Mouse (Mus musculus) heart, embryonic 16.5 days (tissue): ENCODE data around the gene Gm38392. TPM values are rescaled to one million over a fixed set of nuclear protein-coding genes. Genes with fewer than 3 reads are reported as not detected.
"Not testable (repeated sequence)": the region's sequence is repeated elsewhere in the genome, so short reads cannot be mapped to it uniquely, and the experiment has no call there.

Experiments
- ATAC-seq: fragments of 200-750 bp; cut with Nextera tagmentation; replicated peaks from 2 replicates; pipeline ENCODE4 v1.8.0; 2017; ENCODE audit warnings: moderate number of reproducible peaks; ENCODE audit not compliant: insufficient read depth, low FRiP score; ENCODE audit errors: extremely low read depth
- H3K27ac ChIP-seq: fragments of 300-500 bp; sonication (generic); 2 replicates; pipeline ENCODE4 v1.5.1; 2014; ENCODE audit warnings: mild to moderate bottlenecking, low read length, control low read depth, moderate library complexity
- H3K27me3 ChIP-seq: fragments of 300-500 bp; sonication (generic); 2 replicates; pipeline ENCODE4 v1.6.1; 2014; ENCODE audit warnings: low read length, mixed read lengths; ENCODE audit not compliant: control insufficient read depth, insufficient read depth
- H3K36me3 ChIP-seq: fragments of 300-500 bp; sonication (generic); 2 replicates; pipeline ENCODE4 v1.6.1; 2014; ENCODE audit not compliant: control insufficient read depth, insufficient read depth
- H3K4me1 ChIP-seq: fragments of 300-500 bp; sonication (generic); 2 replicates; pipeline ENCODE4 v1.6.1; 2014; ENCODE audit warnings: low read length, mixed read lengths; ENCODE audit not compliant: control insufficient read depth, insufficient read depth
- H3K4me2 ChIP-seq: fragments of 300-500 bp; sonication (generic); 2 replicates; pipeline ENCODE4 v1.6.1; 2014; ENCODE audit warnings: low read depth, mild to moderate bottlenecking, control low read depth, low read length
- H3K4me3 ChIP-seq: fragments of 300-500 bp; sonication (generic); 2 replicates; pipeline ENCODE4 v1.5.1; 2014; ENCODE audit warnings: mild to moderate bottlenecking, control low read depth, low read length
- H3K9ac ChIP-seq: fragments of 300-500 bp; sonication (generic); 2 replicates; pipeline ENCODE4 v1.6.1; 2014; ENCODE audit warnings: low read length, control low read depth
- H3K9me3 ChIP-seq: fragments of 300-500 bp; sonication (generic); replicated peaks from 2 replicates; pipeline ENCODE4 v1.6.1; 2016; ENCODE audit warnings: low read length; ENCODE audit not compliant: control insufficient read depth
- whole genome bisulfite sequencing: fragments of 180-500 bp; shearing (Covaris S2); extraction: QIAGEN DNeasy Blood & Tissue Kit; methylation state at CpG from one replicate; pipeline ENCODE4 v1.1.7; 2014; 5-methylcytosine and 5-hydroxymethylcytosine counted together
- polyA plus RNA-seq: library from polyadenylated mRNA; unstranded; fragments of >200 nt; fragmentation: Nextera tagmentation; extraction: Ambion mirVana; gene quantifications from 2 replicates; pipeline ENCODE4 v1.2.1, GENCODE M21; 2015

The Gm38392 gene
- polyA plus RNA-seq, 1 experiment from 2014 or later = not detected

GRCm38 (mm10) chr3:88299172-88299571, 12.2 kb upstream of the Gm38392 start:
- Histone ChIP-seq H3K4me3 (no peak overlapping the region), H3K4me1 (peaks cover 15% of the 10 kb centered on the region), H3K9me3 (no peaks in the 10 kb centered on the region), H3K4me2 (no peak overlapping the region), H3K9ac (no peak overlapping the region), H3K27ac (no peak overlapping the region), H3K36me3 (peaks cover 43% of the 10 kb centered on the region), H3K27me3 (no peaks in the 10 kb centered on the region)
- no peak for ATAC-seq
- 74% methylated on average over 1 of the region's 1 CpGs for WGBS

- ATAC-seq = no peak
- WGBS = under 1% methylated on average over 30 of the region's 30 CpGs
- Histone ChIP-seq H3K4me2 (peak overlapping the region; percentile 81), H3K27me3 (no peaks in the 10 kb centered on the region), H3K4me1 (peaks cover 15% of the 10 kb centered on the region), H3K36me3 (peaks cover 28% of the 10 kb centered on the region), H3K9me3 (no peaks in the 10 kb centered on the region), H3K4me3 (peak overlapping the region; percentile 94), H3K27ac (peak overlapping the region; percentile 97), H3K9ac (peak overlapping the region; percentile 91)
Measured at GRCm38 (mm10) chr3:88297321-88297851, 10.4 kb upstream of the Gm38392 start.

GRCm38 (mm10) chr3:88296561-88297318, 9.7 kb upstream of the Gm38392 start, which contains the start of the genes Tsacc and Cct3:
TSS of gene Tsacc (minus strand) at chr3:88296999.
TSS of gene Cct3 (plus strand) at chr3:88297116.
- peaks cover 22% of the 10 kb centered on the region for H3K36me3 ChIP-seq
- H3K4me1 ChIP-seq = peaks cover 15% of the 10 kb centered on the region
- peak; percentile 99 for ATAC-seq
- peak within 1 kb of the TSS; percentile 97 for H3K27ac ChIP-seq
- H3K4me3 ChIP-seq = peak within 1 kb of the TSS; percentile 94
- WGBS = under 1% methylated on average over 44 of the region's 44 CpGs
- H3K27me3 ChIP-seq = no peaks in the 10 kb centered on the region
- H3K4me2 ChIP-seq = peak within 1 kb of the TSS; percentile 81
- no peaks in the 10 kb centered on the region for H3K9me3 ChIP-seq
- H3K9ac ChIP-seq = peak within 1 kb of the TSS; percentile 91

GRCm38 (mm10) chr3:88296110-88296560, 9.1 kb upstream of the Gm38392 start:
- WGBS = under 1% methylated on average over 12 of the region's 12 CpGs
- Histone ChIP-seq H3K9me3 (no peaks in the 10 kb centered on the region), H3K27me3 (no peaks in the 10 kb centered on the region), H3K4me2 (peak overlapping the region; percentile 67), H3K9ac (peak overlapping the region; percentile 78), H3K4me3 (peak overlapping the region; percentile 94), H3K4me1 (peaks cover 15% of the 10 kb centered on the region), H3K27ac (peak overlapping the region; percentile 91), H3K36me3 (peaks cover 16% of the 10 kb centered on the region)
- no peak for ATAC-seq

- Histone ChIP-seq H3K4me2 (peak overlapping the region; percentile 67), H3K4me1 (peaks cover 15% of the 10 kb centered on the region), H3K9ac (peak overlapping the region; percentile 78)
- not testable (repeated sequence) for H3K9me3 ChIP-seq, H3K36me3 ChIP-seq, H3K27ac ChIP-seq, H3K27me3 ChIP-seq, H3K4me3 ChIP-seq, ATAC-seq
- 71% methylated on average over 1 of the region's 1 CpGs for WGBS
Measured at GRCm38 (mm10) chr3:88295272-88295671, 8.3 kb upstream of the Gm38392 start.

GRCm38 (mm10) chr3:88291970-88292369, 5.0 kb upstream of the Gm38392 start:
- Histone ChIP-seq H3K9ac (no peak overlapping the region), H3K4me2 (no peak overlapping the region), H3K27me3 (no peaks in the 10 kb centered on the region), H3K9me3 (no peaks in the 10 kb centered on the region), H3K4me3 (no peak overlapping the region), H3K36me3 (no peaks in the 10 kb centered on the region), H3K4me1 (peaks cover 5% of the 10 kb centered on the region), H3K27ac (no peak overlapping the region)
- 66% methylated on average over 4 of the region's 4 CpGs for WGBS
- no peak for ATAC-seq

- not testable (repeated sequence) for H3K9me3 ChIP-seq, H3K4me2 ChIP-seq, H3K4me1 ChIP-seq, H3K4me3 ChIP-seq, H3K9ac ChIP-seq, H3K36me3 ChIP-seq, H3K27ac ChIP-seq, ATAC-seq, H3K27me3 ChIP-seq
- 67% methylated on average over 8 of the region's 10 CpGs for WGBS
Measured at GRCm38 (mm10) chr3:88288133-88288713, 1.2 kb upstream of the Gm38392 start.

- not testable (repeated sequence) for H3K4me3 ChIP-seq, H3K9me3 ChIP-seq, H3K36me3 ChIP-seq, ATAC-seq, H3K27me3 ChIP-seq, H3K4me2 ChIP-seq, H3K27ac ChIP-seq, H3K4me1 ChIP-seq, H3K9ac ChIP-seq
- no CpG with 5 or more reads among the region's 2 CpGs for WGBS
Measured at GRCm38 (mm10) chr3:88285565-88285895, 1.5 kb downstream of the Gm38392 start.
